Mouse (Mus musculus) fat pad, adult 2 months (tissue): ENCODE measurements around the gene Gba.
"Not testable (repeated sequence)": the region's sequence is repeated elsewhere in the genome, so short reads cannot be mapped to it uniquely, and the experiment has no call there.

ENCODE experiments used
- DNase-seq: peaks from one replicate; pipeline ENCODE4 v3.0.0-alpha.2; 2011; ENCODE audit warnings: low read depth, low spot score; ENCODE audit errors: extremely low read depth

Gba gene

GRCm38 (mm10) chr3:89214681-89215411, 12.1 kb downstream of the Gba start, which contains the start of gene Thbs3:
TSS of gene Thbs3 (plus strand) at chr3:89215180.
- no peak for DNase-seq

DNA sequence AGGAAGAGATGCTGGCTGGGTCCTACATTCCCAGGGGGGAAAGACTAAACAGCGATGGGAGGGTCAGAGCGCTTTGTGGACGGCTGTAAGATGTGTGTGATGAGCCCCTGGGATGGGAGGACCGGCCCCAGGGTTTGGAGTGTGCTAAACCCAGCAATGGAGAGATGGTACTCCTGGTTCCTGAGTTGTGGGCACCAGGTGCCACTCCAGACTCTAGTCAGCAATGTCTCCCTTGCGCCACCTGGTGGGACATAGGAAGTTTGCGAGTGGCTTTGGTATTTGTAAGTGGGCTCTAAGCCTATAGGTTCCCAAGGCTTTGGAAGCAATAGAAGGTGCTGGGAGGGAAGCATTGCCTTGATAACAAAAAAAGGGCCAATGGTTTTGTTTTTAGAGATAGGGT, 13.1 kb downstream of the Gba start:
- DNase-seq: no peak

- DNase-seq: not testable (repeated sequence)
Measured at GRCm38 (mm10) chr3:89216407-89216806, 13.7 kb downstream of the Gba start.

- no peak for DNase-seq
Measured at GRCm38 (mm10) chr3:89218271-89218670, 15.5 kb downstream of the Gba start.

DNA sequence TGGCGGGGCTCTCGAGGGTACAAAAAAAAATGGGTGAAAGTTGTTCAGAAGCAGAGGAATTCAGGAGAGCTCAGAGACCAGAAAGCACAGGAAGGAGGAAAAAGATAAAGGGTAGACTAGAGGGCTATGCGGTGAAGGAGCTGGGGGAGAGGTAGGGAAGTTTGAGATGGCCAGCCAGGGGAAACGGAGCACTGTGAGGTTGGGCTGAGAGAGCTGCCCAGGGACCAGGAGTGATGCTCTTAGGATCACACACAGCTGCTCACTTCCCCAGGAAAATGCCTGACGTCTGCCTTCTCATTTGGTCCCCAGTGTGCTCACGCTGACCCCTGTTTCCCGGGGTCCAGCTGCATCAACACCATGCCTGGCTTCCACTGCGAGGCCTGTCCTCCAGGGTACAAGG, 16.8 kb downstream of the Gba start:
- DNase-seq: no peak

DNA sequence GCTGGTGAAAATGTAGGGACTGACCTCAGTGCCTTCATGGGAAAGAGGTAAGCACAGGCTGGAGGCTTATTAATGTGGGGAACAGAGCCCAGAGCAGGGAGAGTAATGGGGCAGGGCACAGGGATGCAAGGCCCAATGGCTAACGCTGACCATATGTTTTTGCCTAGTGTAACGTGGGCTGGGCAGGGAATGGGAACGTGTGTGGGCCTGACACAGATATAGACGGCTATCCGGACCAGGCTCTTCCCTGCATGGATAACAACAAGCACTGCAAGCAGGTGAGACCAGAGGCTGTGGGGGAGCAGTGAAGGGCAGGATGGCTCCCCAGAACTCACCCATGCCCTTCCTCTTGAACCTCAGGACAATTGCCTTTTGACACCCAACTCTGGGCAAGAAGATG, 18.4 kb downstream of the Gba start:
- no peak for DNase-seq

- no peak for DNase-seq
Measured at GRCm38 (mm10) chr3:89224796-89225195, 22.1 kb downstream of the Gba start.

- DNase-seq: no peak
Measured at GRCm38 (mm10) chr3:89225321-89225815, 22.6 kb downstream of the Gba start.

- DNase-seq: no peak
Measured at GRCm38 (mm10) chr3:89225918-89226317, 23.2 kb downstream of the Gba start.

DNA sequence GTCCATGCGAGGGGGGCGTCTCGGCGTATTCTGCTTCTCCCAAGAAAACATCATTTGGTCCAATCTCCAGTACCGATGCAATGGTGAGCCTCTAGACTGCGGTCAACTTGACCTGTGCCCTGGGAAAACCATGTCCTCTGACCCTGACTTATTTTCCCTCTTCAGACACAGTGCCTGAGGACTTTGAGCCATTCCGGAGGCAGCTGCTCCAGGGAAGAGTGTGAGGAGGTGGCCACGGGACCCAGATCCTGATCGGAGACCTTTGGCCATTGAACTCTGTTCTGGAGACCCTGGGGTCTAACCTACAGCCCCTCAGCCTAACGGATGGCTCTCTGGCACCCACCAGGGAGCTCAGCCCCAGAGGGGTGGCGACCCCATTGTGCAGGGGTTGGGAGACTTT, 23.6 kb downstream of the Gba start:
- no peak for DNase-seq

- DNase-seq: no peak
Measured at GRCm38 (mm10) chr3:89226900-89227299, 24.2 kb downstream of the Gba start, which contains the start of gene Mtx1. TSS of gene Mtx1 (minus strand) at chr3:89227088.

- no peak for DNase-seq
Measured at GRCm38 (mm10) chr3:89227307-89228179, 24.8 kb downstream of the Gba start.

GRCm38 (mm10) chr3:89228180-89228549, 25.4 kb downstream of the Gba start:
- DNase-seq: no peak

DNA sequence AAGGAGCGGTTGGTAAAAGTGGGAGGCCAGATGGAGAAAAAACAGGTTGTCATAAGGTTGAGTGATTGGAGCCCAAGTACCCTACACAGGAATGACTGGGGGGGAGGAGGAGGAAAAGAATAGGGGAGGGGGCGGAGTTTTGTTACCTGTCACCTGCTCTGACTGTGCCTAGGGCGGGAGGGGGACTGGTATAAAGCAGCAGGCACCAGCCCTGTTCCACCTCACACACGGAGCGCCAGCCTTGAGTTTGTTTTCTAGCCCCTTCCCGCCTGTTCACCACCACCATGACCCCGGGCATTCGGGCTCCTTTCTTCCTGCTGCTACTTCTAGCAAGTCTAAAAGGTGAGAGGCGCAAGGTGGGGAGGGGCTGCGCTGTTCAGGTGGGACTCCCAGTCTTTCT, 26.1 kb downstream of the Gba start, which contains the start of gene Muc1:
Gene Muc1 (plus strand): TSS at position 222 of the 400 bp plus-strand sequence.
- no peak for DNase-seq

DNA sequence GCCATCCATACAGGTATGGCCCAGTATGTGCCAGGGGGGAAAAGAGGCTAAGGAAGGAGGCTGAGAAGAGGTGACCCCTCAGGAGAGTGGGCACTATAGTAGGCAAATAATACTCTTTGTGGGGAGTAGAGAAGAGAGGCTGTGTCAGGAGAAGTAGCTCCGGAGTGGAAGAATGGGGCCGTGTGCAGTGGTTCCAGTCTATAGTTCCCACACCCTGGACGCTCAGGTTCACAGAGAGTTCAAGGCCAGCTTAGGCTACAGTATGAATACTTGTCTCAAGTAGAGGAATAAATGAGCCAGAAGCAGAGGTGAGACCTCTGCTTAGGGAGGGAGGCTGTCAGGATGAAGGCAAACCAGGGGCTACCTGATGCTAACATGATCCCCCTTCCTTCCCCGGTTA, 26.5 kb downstream of the Gba start:
- no peak for DNase-seq

DNA sequence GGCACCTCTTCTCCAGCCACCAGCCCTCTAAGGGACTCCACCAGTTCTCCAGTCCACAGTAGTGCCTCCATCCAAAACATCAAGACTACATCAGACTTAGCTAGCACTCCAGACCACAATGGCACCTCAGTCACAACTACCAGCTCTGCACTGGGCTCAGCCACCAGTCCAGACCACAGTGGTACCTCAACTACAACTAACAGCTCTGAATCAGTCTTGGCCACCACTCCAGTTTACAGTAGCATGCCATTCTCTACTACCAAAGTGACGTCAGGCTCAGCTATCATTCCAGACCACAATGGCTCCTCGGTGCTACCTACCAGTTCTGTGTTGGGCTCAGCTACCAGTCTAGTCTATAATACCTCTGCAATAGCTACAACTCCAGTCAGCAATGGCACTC, 27.8 kb downstream of the Gba start:
- no peak for DNase-seq

- DNase-seq: no peak
Measured at GRCm38 (mm10) chr3:89231345-89231744, 28.6 kb downstream of the Gba start.

- no peak for DNase-seq
Measured at GRCm38 (mm10) chr3:89231772-89232275, 29.1 kb downstream of the Gba start.

DNA sequence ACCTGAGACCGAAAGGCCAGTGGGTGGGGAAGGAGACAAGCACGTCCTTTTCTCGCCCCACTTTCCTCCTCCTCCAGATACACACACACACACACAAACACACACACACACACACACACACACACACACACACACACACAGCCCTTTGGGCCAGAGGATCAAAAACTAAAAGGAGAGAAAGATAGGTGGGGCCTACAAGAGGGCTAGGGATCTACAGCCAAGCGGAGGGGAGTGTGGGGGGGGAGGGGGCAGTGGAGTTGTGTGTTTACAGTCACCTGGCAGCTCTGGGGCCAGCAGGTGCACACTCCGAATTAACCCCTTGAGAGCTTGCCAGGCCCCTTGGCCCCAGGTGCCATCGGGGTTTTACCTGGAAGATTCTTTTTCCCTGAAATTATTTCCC, 29.9 kb downstream of the Gba start:
- DNase-seq: no peak

- DNase-seq: no peak
Measured at GRCm38 (mm10) chr3:89233562-89234110, 30.9 kb downstream of the Gba start.

GRCm38 (mm10) chr3:89236516-89236915, 33.8 kb downstream of the Gba start:
- no peak for DNase-seq
